Mouse (Mus musculus) liver, embryonic 16.5 days (tissue): ENCODE results near the gene Abi3. TPM values are rescaled to one million over a fixed set of nuclear protein-coding genes. Genes with fewer than 3 reads are reported as not detected.

ENCODE experiments used
- ATAC-seq: fragments of 200-750 bp; cut with Nextera tagmentation; 2 replicates; pipeline ENCODE4 v1.8.0; 2017; ENCODE audit warnings: low read depth, mild to moderate bottlenecking, moderate number of reproducible peaks, moderate library complexity
- H3K27ac ChIP-seq: fragments of 300-500 bp; sonication (generic); 2 replicates; pipeline ENCODE4 v1.5.1; 2014; ENCODE audit warnings: mild to moderate bottlenecking, low read length
- H3K27me3 ChIP-seq: fragments of 300-500 bp; sonication (generic); 2 replicates; pipeline ENCODE4 v1.6.1; 2014; ENCODE audit warnings: low read depth, low read length, mixed read lengths; ENCODE audit not compliant: control insufficient read depth, insufficient read depth
- H3K36me3 ChIP-seq: fragments of 300-500 bp; sonication (generic); 2 replicates; pipeline ENCODE4 v1.6.1; 2014; ENCODE audit warnings: mild to moderate bottlenecking; ENCODE audit not compliant: control insufficient read depth, insufficient read depth
- H3K4me1 ChIP-seq: fragments of 300-500 bp; sonication (generic); 2 replicates; pipeline ENCODE4 v1.6.1; 2014; ENCODE audit warnings: low read depth, low read length, mixed read lengths; ENCODE audit not compliant: control insufficient read depth
- H3K4me2 ChIP-seq: fragments of 300-500 bp; sonication (generic); 2 replicates; pipeline ENCODE4 v1.6.1; 2014; ENCODE audit warnings: low read depth, low read length, mixed read lengths
- H3K4me3 ChIP-seq: fragments of 300-500 bp; sonication (generic); 2 replicates; pipeline ENCODE4 v1.5.1; 2014; ENCODE audit warnings: low read depth, mild to moderate bottlenecking, low read length
- H3K9ac ChIP-seq: fragments of 300-500 bp; sonication (generic); 2 replicates; pipeline ENCODE4 v1.6.1; 2014; ENCODE audit warnings: low read depth, low read length
- H3K9me3 ChIP-seq: fragments of 300-500 bp; sonication (generic); replicated peaks from 2 replicates; pipeline ENCODE4 v1.6.1; 2016; ENCODE audit warnings: low read length; ENCODE audit not compliant: control insufficient read depth
- WGBS: fragments of 180-500 bp; shearing (Covaris S2); extraction: QIAGEN DNeasy Blood & Tissue Kit; methylation state at CpG from one replicate; pipeline ENCODE4 v1.1.7; 2014; ENCODE audit not compliant: insufficient replicate concordance; 5-methylcytosine and 5-hydroxymethylcytosine counted together
- polyA plus RNA-seq: library from polyadenylated mRNA; unstranded; fragments of >200 nt; fragmentation: Nextera tagmentation; extraction: Ambion mirVana; gene quantifications from 2 replicates; pipeline ENCODE4 v1.2.1, GENCODE M21; 2015

The Abi3 gene
- polyA plus RNA-seq, 1 experiment from 2014 or later: 7.6 TPM

GRCm38 (mm10) chr11:95842953-95843352, 677 bp upstream of the Abi3 start:
- ATAC-seq: peak; percentile 23; the same call in 1 of the 2 replicates
- H3K36me3 ChIP-seq: no peaks in the 10 kb centered on the region
- no peaks in the 10 kb centered on the region for H3K9me3 ChIP-seq
- peak overlapping the region; percentile 61 for H3K27ac ChIP-seq
- no peak overlapping the region for H3K9ac ChIP-seq
- peak overlapping the region; percentile 46 for H3K4me2 ChIP-seq
- 37% methylated on average over 5 of the region's 5 CpGs for WGBS
- H3K27me3 ChIP-seq: no peaks in the 10 kb centered on the region
- peaks cover 19% of the 10 kb centered on the region for H3K4me1 ChIP-seq
- peak overlapping the region; percentile 14; the same call in 1 of the 2 replicates for H3K4me3 ChIP-seq

- ATAC-seq: no peak
- Histone ChIP-seq H3K9ac (peak overlapping the region; percentile 26; the same call in 1 of the 2 replicates), H3K27ac (0 out of 2 replicates have a peak overlapping the region, but pooled peaks have one; percentile 6), H3K9me3 (no peaks in the 10 kb centered on the region), H3K4me3 (peak overlapping the region; percentile 32), H3K4me2 (peak overlapping the region; percentile 46), H3K27me3 (no peaks in the 10 kb centered on the region), H3K36me3 (no peaks in the 10 kb centered on the region), H3K4me1 (peaks cover 22% of the 10 kb centered on the region)
- 37% methylated on average over 10 of the region's 10 CpGs for WGBS
Observed at GRCm38 (mm10) chr11:95841498-95841830, 812 bp downstream of the Abi3 start.

- Histone ChIP-seq H3K27me3 (no peaks in the 10 kb centered on the region), H3K27ac (0 out of 2 replicates have a peak overlapping the region, but pooled peaks have one; percentile 6)
- WGBS: 48% methylated on average over 5 of the region's 5 CpGs
Observed at GRCm38 (mm10) chr11:95840694-95841497, 1.4 kb downstream of the Abi3 start.

DNA sequence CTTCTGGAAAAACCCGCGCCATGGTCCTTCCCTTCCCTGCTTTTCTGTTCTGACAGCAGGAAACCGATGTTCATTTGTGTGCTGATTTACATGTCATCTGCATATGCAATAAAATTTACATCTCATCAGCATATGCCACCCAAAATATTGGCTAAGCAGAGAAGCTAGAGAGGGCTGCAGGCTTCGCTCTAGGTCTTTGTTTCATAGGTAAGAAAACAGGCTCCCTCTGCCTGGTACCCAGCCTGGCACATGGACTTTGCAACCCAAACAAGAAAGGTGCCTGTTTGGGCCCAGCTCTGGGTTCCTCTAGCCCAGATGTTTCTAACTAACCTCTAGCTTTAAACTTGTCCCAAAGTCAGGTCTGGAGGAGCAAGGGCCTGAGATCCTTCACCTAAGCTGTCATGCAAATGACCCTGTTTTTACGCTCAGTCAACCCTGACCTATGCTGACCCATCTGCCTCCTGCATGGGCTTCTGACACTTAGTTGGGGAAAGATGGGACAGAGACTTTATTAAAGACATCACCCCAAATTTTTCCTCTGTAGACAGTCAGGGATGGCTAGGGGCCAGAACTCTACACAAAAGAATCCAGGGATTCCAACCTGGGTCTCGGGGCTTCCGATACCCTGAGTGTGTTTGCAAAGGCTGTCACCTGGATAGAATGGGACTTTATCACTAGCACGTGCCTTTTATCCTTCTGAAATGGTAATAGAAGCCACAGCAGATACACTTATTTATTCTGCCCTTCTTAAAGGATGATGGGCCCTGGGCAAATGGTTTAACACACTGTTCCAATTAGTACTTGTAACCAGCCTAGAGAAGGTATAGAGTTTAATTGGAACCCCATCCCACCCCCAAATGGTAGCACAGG, 3.0 kb downstream of the Abi3 start:
- no peaks in the 10 kb centered on the region for H3K9me3 ChIP-seq
- H3K36me3 ChIP-seq: no peaks in the 10 kb centered on the region
- 60% methylated on average over 8 of the region's 8 CpGs for WGBS
- no peak overlapping the region for H3K4me2 ChIP-seq
- H3K4me1 ChIP-seq: peaks cover 40% of the 10 kb centered on the region
- no peak for ATAC-seq
- H3K27ac ChIP-seq: no peak overlapping the region
- peaks cover 3% of the 10 kb centered on the region for H3K27me3 ChIP-seq
- no peak overlapping the region for H3K4me3 ChIP-seq
- H3K9ac ChIP-seq: no peak overlapping the region

More at GRCm38 (mm10) chr11:95840694-95841497, 1.4 kb downstream of the Abi3 start:
- Histone ChIP-seq H3K4me2 (peak overlapping the region; percentile 10; the same call in 1 of the 2 replicates), H3K9ac (peak overlapping the region; percentile 26; the same call in 1 of the 2 replicates), H3K36me3 (no peaks in the 10 kb centered on the region), H3K9me3 (no peaks in the 10 kb centered on the region), H3K4me3 (peak overlapping the region; percentile 32), H3K4me1 (peaks cover 23% of the 10 kb centered on the region)
- ATAC-seq: no peak

DNA sequence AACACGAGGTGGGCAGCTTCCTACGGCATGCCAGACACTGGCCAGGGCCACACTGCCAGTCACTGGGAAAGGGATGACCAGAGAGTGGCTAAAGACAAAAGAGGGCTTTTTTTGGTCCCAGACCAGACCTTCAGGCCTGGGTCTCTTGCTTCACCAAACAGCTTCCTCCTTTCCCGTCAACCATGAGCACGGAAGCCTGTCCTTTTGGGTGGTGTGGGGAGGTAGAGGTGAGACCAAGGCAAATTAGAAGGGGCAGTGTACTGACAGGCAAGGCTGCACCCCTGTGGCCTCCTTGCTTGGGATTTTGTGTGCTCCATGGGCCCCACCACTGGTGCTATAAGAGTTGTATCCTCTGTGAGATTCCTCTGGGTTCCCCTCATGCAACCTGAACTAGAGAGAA, 3.7 kb downstream of the Abi3 start:
- WGBS: 54% methylated on average over 4 of the region's 4 CpGs
- H3K4me3 ChIP-seq: no peak overlapping the region
- H3K4me1 ChIP-seq: peaks cover 46% of the 10 kb centered on the region
- H3K9ac ChIP-seq: no peak overlapping the region
- H3K27me3 ChIP-seq: peaks cover 10% of the 10 kb centered on the region
- no peak overlapping the region for H3K4me2 ChIP-seq
- no peak overlapping the region for H3K27ac ChIP-seq
- H3K36me3 ChIP-seq: no peaks in the 10 kb centered on the region
- H3K9me3 ChIP-seq: no peaks in the 10 kb centered on the region
- no peak for ATAC-seq

- no peak within 1 kb of the TSS for H3K9ac ChIP-seq
- H3K4me1 ChIP-seq: peaks cover 35% of the 10 kb centered on the region
- H3K4me2 ChIP-seq: no peak within 1 kb of the TSS
Observed at GRCm38 (mm10) chr11:95837059-95837458, 5.2 kb downstream of the Abi3 start, which contains the start of gene Gngt2. Gene Gngt2 (plus strand): TSS chr11:95837216.

DNA sequence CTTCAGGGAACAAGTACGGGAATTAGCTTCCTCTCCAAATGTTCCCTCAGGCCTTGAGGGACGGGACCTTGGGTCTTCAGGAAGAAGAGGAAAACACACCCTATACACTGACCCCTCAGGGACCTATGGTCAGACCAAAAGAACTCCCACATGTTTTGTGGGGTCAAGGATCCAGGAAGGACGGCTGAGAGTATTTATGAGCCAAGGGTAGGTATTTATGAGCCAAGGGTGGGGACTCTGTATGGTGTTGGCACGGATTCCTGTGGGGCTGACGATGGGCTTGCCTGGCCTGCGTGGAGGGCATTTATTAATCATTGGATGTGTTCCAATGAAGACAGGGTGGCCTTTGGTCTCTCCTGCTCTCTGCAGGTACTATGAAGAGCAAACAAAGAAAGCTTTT, 5.8 kb downstream of the Abi3 start:
- H3K4me2 ChIP-seq: no peak overlapping the region
- no peak for ATAC-seq
- H3K27me3 ChIP-seq: peaks cover 31% of the 10 kb centered on the region
- H3K4me3 ChIP-seq: no peak overlapping the region
- H3K27ac ChIP-seq: no peak overlapping the region
- no peak overlapping the region for H3K9ac ChIP-seq
- no peaks in the 10 kb centered on the region for H3K9me3 ChIP-seq
- peaks cover 33% of the 10 kb centered on the region for H3K4me1 ChIP-seq
- 74% methylated on average over 6 of the region's 6 CpGs for WGBS
- no peaks in the 10 kb centered on the region for H3K36me3 ChIP-seq

More at GRCm38 (mm10) chr11:95837059-95837458, 5.2 kb downstream of the Abi3 start, which contains the start of gene Gngt2:
- no peak for ATAC-seq
- Histone ChIP-seq H3K27me3 (peaks cover 25% of the 10 kb centered on the region), H3K4me3 (no peak within 1 kb of the TSS), H3K27ac (no peak within 1 kb of the TSS), H3K9me3 (no peaks in the 10 kb centered on the region), H3K36me3 (no peaks in the 10 kb centered on the region)
- WGBS: 76% methylated on average over 10 of the region's 10 CpGs

- no peak overlapping the region; the same call in 1 of the 2 replicates for H3K27ac ChIP-seq
Observed at GRCm38 (mm10) chr11:95835832-95836231, 6.4 kb downstream of the Abi3 start.

More at GRCm38 (mm10) chr11:95835832-95836231, 6.4 kb downstream of the Abi3 start:
- H3K9me3 ChIP-seq: no peaks in the 10 kb centered on the region
- no peaks in the 10 kb centered on the region for H3K36me3 ChIP-seq
- no peak overlapping the region for H3K9ac ChIP-seq
- H3K4me2 ChIP-seq: no peak overlapping the region
- H3K4me1 ChIP-seq: peaks cover 37% of the 10 kb centered on the region
- H3K4me3 ChIP-seq: no peak overlapping the region
- 25% methylated on average over 6 of the region's 6 CpGs for WGBS
- peaks cover 37% of the 10 kb centered on the region for H3K27me3 ChIP-seq
- no peak for ATAC-seq
